Mouse (Mus musculus) midbrain, postnatal 0 days (tissue): Measurements from ENCODE around the gene Pnmal2. TPM values are rescaled to one million over a fixed set of nuclear protein-coding genes. Genes with fewer than 3 reads are reported as not detected.

Experiments used
- ATAC-seq: fragments of 200-750 bp; cut with Nextera tagmentation; 2 replicates; pipeline ENCODE4 v1.8.0; 2017; ENCODE audit warnings: moderate number of reproducible peaks, mild to moderate bottlenecking, moderate TSS enrichment, moderate library complexity; ENCODE audit not compliant: low FRiP score
- DNase-seq: peaks from one replicate; pipeline ENCODE4 v3.0.0-alpha.2; 2015; ENCODE audit warnings: low spot score
- H3K27ac ChIP-seq: fragments of 300-500 bp; sonication (generic); 2 replicates; pipeline ENCODE4 v1.5.1; 2014; ENCODE audit warnings: low read depth, mild to moderate bottlenecking, low read length, mixed read lengths
- H3K27me3 ChIP-seq: fragments of 300-500 bp; sonication (generic); 2 replicates; pipeline ENCODE4 v1.6.1; 2014; ENCODE audit warnings: low read length, control low read depth, mixed read lengths; ENCODE audit not compliant: insufficient read depth
- H3K36me3 ChIP-seq: fragments of 300-500 bp; sonication (generic); 2 replicates; pipeline ENCODE4 v1.6.1; 2014; ENCODE audit warnings: low read length, control low read depth, mixed read lengths; ENCODE audit not compliant: insufficient read depth
- H3K4me1 ChIP-seq: fragments of 300-500 bp; sonication (generic); 2 replicates; pipeline ENCODE4 v1.6.1; 2014; ENCODE audit warnings: mild to moderate bottlenecking, control low read depth, antibody characterized with exemption, low read length, mixed read lengths; ENCODE audit not compliant: insufficient read depth
- H3K4me2 ChIP-seq: fragments of 300-500 bp; sonication (generic); 2 replicates; pipeline ENCODE4 v1.6.1; 2014; ENCODE audit warnings: low read depth, mild to moderate bottlenecking, low read length, mixed read lengths; ENCODE audit not compliant: poor library complexity, severe bottlenecking
- H3K4me3 ChIP-seq: fragments of 300-500 bp; sonication (generic); 2 replicates; pipeline ENCODE4 v1.5.1; 2014; ENCODE audit warnings: low read depth, mild to moderate bottlenecking, low read length, moderate library complexity
- H3K9ac ChIP-seq: fragments of 300-500 bp; sonication (generic); replicated peaks from 2 replicates; pipeline ENCODE4 v1.6.1; 2014; ENCODE audit warnings: mild to moderate bottlenecking, low read length, moderate library complexity, mixed read lengths; ENCODE audit not compliant: poor library complexity, severe bottlenecking
- H3K9me3 ChIP-seq: fragments of 300-500 bp; sonication (generic); 2 replicates; pipeline ENCODE4 v1.6.1; 2016; ENCODE audit warnings: low read length, control low read depth
- CTCF ChIP-seq: IDR thresholded peaks from 2 replicates; pipeline ENCODE4 v1.5.1; 2016; ENCODE audit warnings: antibody characterized with exemption, mild to moderate bottlenecking
- WGBS: fragments of 180-500 bp; shearing (Covaris S2); extraction: QIAGEN DNeasy Blood & Tissue Kit; methylation state at CpG from one replicate; pipeline ENCODE4 v1.1.7; 2014; 5-methylcytosine and 5-hydroxymethylcytosine counted together
- polyA plus RNA-seq: library from polyadenylated mRNA; unstranded; fragments of >200 nt; fragmentation: Nextera tagmentation; extraction: Ambion mirVana; gene quantifications from 2 replicates; pipeline ENCODE4 v1.2.1, GENCODE M21; 2015
- total RNA-seq: library from RNA; depleted of rRNA; stranded (reverse); fragments of >200 nt; gene quantifications from 2 replicates; pipeline ENCODE4 v1.2.3, GENCODE M21; 2014

Gene Pnmal2
- total and polyA plus RNA-seq, 2 experiments from 2014 or later = 155 to 187 TPM

DNA sequence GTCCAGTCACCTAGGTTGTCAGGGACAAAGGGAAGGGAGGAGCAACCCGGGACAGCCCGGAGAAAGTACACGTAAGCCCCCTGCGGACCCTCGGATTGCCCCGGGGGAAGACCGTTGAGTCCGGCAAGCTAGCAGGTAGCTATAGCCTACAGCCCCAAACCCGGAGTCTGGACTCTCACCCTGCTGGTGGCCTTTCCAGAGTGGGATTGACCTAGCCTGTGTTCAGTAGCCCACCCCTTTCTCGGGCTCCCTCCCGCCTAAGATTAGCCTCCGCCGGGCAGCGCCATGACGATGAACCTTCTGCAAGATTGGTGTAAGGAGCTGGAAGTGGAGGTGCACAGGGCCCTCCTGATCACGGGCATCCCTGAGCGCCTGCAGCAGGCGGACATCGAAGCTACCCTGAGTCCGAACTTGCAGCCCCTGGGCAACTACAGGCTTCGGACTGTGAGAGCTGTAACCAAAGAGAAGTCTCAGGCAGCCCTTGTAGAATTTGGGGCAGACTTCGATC, 380 bp downstream of the Pnmal2 start:
- peak; percentile 29 for ATAC-seq
- peak overlapping the region; percentile 93 for H3K4me2 ChIP-seq

DNA sequence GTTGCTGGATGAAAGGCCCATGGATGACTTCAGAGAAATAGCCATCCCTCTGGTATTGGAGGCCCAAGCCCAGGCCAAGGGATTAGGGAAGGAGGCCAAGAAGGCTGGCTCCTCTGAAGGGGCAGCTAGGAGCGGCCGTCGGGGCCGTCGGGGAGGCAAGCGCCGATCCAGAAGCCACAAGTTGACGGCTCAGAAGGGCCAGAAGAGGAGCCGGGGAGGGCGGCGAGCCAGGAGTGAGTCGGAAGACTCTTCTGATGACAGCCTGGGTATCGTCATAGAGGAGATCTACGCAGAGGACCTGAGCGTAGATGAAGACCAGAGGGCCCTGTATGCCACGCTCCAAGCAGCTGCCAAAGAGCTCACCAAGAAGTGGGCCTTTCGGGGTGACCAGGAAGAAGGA, 937 bp downstream of the Pnmal2 start:
- peaks cover 31% of the 10 kb centered on the region for H3K4me1 ChIP-seq
- no peaks in the 10 kb centered on the region for H3K9me3 ChIP-seq
- TF ChIP-seq CTCF = no peak
- H3K36me3 ChIP-seq = no peaks in the 10 kb centered on the region; the same call in 1 of the 2 replicates
- 13% methylated on average over 17 of the region's 17 CpGs for WGBS
- no peaks in the 10 kb centered on the region for H3K27me3 ChIP-seq
- peak overlapping the region; percentile 93 for H3K9ac ChIP-seq
- peak overlapping the region; percentile 69 for H3K4me3 ChIP-seq
- H3K27ac ChIP-seq = peak overlapping the region; percentile 93
- H3K4me2 ChIP-seq = peak overlapping the region; percentile 93
- no peak for ATAC-seq
- DNase-seq = peak; percentile 49

More for the DNA sequence above, 380 bp downstream of the Pnmal2 start:
- H3K9ac ChIP-seq = peak overlapping the region; percentile 93
- no peak for DNase-seq
- peaks cover 36% of the 10 kb centered on the region for H3K4me1 ChIP-seq
- WGBS = 1% methylated on average over 22 of the region's 22 CpGs
- no peaks in the 10 kb centered on the region for H3K9me3 ChIP-seq
- H3K4me3 ChIP-seq = peak overlapping the region; percentile 69
- peak overlapping the region; percentile 93 for H3K27ac ChIP-seq
- TF ChIP-seq CTCF = no peak
- no peaks in the 10 kb centered on the region; the same call in 1 of the 2 replicates for H3K36me3 ChIP-seq
- no peaks in the 10 kb centered on the region for H3K27me3 ChIP-seq

GRCm38 (mm10) chr7:16946441-16947348, 2.2 kb downstream of the Pnmal2 start:
- Histone ChIP-seq H3K9ac (peak overlapping the region; percentile 93), H3K36me3 (no peaks in the 10 kb centered on the region; the same call in 1 of the 2 replicates), H3K4me1 (peaks cover 25% of the 10 kb centered on the region), H3K9me3 (no peaks in the 10 kb centered on the region), H3K4me3 (peak overlapping the region; percentile 69), H3K27me3 (no peaks in the 10 kb centered on the region), H3K27ac (peak overlapping the region; percentile 93), H3K4me2 (peak overlapping the region; percentile 93)
- 2% methylated on average over 53 of the region's 53 CpGs for WGBS
- DNase-seq = peak; percentile 55
- ATAC-seq = no peak
- peak; percentile 45; the same call in 1 of the 2 replicates for TF ChIP-seq CTCF

GRCm38 (mm10) chr7:16947349-16947895, 2.9 kb downstream of the Pnmal2 start:
- no peaks in the 10 kb centered on the region for H3K27me3 ChIP-seq
- peak overlapping the region; percentile 69 for H3K4me3 ChIP-seq
- ATAC-seq (no peak), DNase-seq (no peak)
- peak overlapping the region; percentile 93 for H3K4me2 ChIP-seq
- no peaks in the 10 kb centered on the region for H3K9me3 ChIP-seq
- peaks cover 25% of the 10 kb centered on the region for H3K4me1 ChIP-seq
- no peak for TF ChIP-seq CTCF
- H3K27ac ChIP-seq = peak overlapping the region; percentile 93
- peak overlapping the region; percentile 93 for H3K9ac ChIP-seq
- WGBS = 9% methylated on average over 20 of the region's 22 CpGs
- H3K36me3 ChIP-seq = no peaks in the 10 kb centered on the region; the same call in 1 of the 2 replicates

- TF ChIP-seq CTCF = no peak
- Histone ChIP-seq H3K4me2 (peak overlapping the region; percentile 93), H3K27ac (peak overlapping the region; percentile 93; the same call in 1 of the 2 replicates), H3K36me3 (no peaks in the 10 kb centered on the region; the same call in 1 of the 2 replicates), H3K9me3 (no peaks in the 10 kb centered on the region), H3K4me1 (peaks cover 25% of the 10 kb centered on the region), H3K9ac (peak overlapping the region; percentile 93), H3K27me3 (no peaks in the 10 kb centered on the region), H3K4me3 (peak overlapping the region; percentile 69)
- ATAC-seq (no peak), DNase-seq (peak; percentile 82)
- 0% methylated on average over 4 of the region's 4 CpGs for WGBS
These were observed 3.5 kb downstream of the Pnmal2 start for GRCm38 (mm10) chr7:16947959-16948361.
